Mouse (Mus musculus) lung, adult 2 months (tissue): ENCODE measurements at regions not wholly inside any gene's neighbourhood (a gene's known extent, or its start where the extent isn't known, plus 50 kb on each side); places are given as distances from the start of the nearest gene placed in this dataset.

Source experiments
- CTCF ChIP-seq: fragments of 200-500 bp; IDR thresholded peaks from 2 replicates; pipeline ENCODE4 v1.5.1; 2011; ENCODE audit warnings: mild to moderate bottlenecking, low read length, control low read depth; ENCODE audit not compliant: insufficient read depth
- POLR2A ChIP-seq: fragments of 200-500 bp; IDR thresholded peaks from 2 replicates; pipeline ENCODE4 v1.6.1; 2011; ENCODE audit warnings: low read depth, mild to moderate bottlenecking, control low read depth, low read length, borderline replicate concordance; ENCODE audit errors: extremely low read depth

DNA sequence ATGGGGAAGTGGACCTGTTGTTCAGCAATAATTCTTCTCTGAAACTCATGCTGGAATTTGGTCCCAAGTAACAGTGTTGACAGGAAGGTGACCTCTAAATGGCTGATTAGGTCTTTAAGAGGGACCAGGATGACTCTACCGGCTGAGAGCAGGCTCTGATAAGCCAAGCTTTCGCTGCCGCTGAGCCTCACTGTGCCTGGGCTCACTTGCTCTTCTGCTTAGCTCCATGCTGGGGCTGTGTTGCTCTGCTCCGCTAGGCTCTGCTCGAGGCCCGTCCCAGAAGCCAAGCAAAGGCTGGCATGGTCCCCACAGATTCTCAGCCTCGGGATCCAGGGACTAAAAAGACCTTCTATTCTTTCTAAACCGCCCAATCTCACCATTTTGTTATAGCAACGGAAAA, 54.0 kb upstream of the Msx2 start:
- TF ChIP-seq CTCF (no peak), POLR2A (no peak)
